Comparison of ENCODE assay signal across 8 mouse cellular contexts in genomic region chr11:74721971-74722370, GRCm38 (mm10). TPM values are rescaled to one million over a fixed set of nuclear protein-coding genes. Genes with fewer than 3 reads are reported as not detected.
DNase-seq lines count a peak whose midpoint lies in the region; ATAC-seq and TF ChIP-seq lines count a peak whose summit lies in the region.

No protein-coding gene starts in this region.

- 22% methylated on average over 3 of the region's 3 CpGs for WGBS in lung, postnatal 0 days
- WGBS in forebrain, embryonic 11.5 days = 40% methylated on average over 3 of the region's 3 CpGs
- 50% methylated on average over 3 of the region's 3 CpGs for WGBS in limb, embryonic 15.5 days
- 48% methylated on average over 3 of the region's 3 CpGs for WGBS in stomach, embryonic 15.5 days

- TF ChIP-seq CTCF in lung, postnatal 0 days (IDR thresholded peaks at IDR 0.05) = no peak

- H3K4me3 ChIP-seq in lung, postnatal 0 days (ENCODE audit: low read depth, low read length) = peak overlapping the region; percentile 19; the same call in 1 of the 2 replicates
- peak overlapping the region; percentile 19; the same call in 1 of the 2 replicates for H3K4me3 ChIP-seq in forebrain, embryonic 11.5 days (ENCODE audit: low read depth, low read length)
- H3K4me3 ChIP-seq in limb, embryonic 15.5 days = peak overlapping the region; percentile 27
- H3K4me3 ChIP-seq in stomach, embryonic 15.5 days (replicated peaks) = peak overlapping the region; percentile 26; the same call in 1 of the 2 replicates

- no peaks in the 10 kb centered on the region for H3K9me3 ChIP-seq in lung, postnatal 0 days (ENCODE audit: low read length)
- H3K9me3 ChIP-seq in forebrain, embryonic 11.5 days (ENCODE audit: control insufficient read depth, low read length) = no peaks in the 10 kb centered on the region
- H3K9me3 ChIP-seq in limb, embryonic 15.5 days = no peaks in the 10 kb centered on the region
- no peaks in the 10 kb centered on the region for H3K9me3 ChIP-seq in stomach, embryonic 15.5 days

- H3K4me2 ChIP-seq in lung, postnatal 0 days (replicated peaks; ENCODE audit: low read depth, low read length) = peak overlapping the region; percentile 48
- H3K4me2 ChIP-seq in forebrain, embryonic 11.5 days (ENCODE audit: low read depth, low read length, severe bottlenecking) = peak overlapping the region; percentile 40; the same call in 1 of the 2 replicates
- peak overlapping the region; percentile 44 for H3K4me2 ChIP-seq in limb, embryonic 15.5 days
- peak overlapping the region; percentile 46 for H3K4me2 ChIP-seq in stomach, embryonic 15.5 days

- ATAC-seq in lung, postnatal 0 days = no peak
- ATAC-seq in forebrain, embryonic 11.5 days (replicated peaks; ENCODE audit: low FRiP score) = no peak
- no peak for ATAC-seq in limb, embryonic 15.5 days (ENCODE audit: insufficient number of reproducible peaks, low FRiP score, low TSS enrichment, low read depth)
- ATAC-seq in stomach, embryonic 15.5 days (ENCODE audit: insufficient read depth, low FRiP score, low read depth) = no peak

- no peak overlapping the region for H3K9ac ChIP-seq in lung, postnatal 0 days (replicated peaks; ENCODE audit: low read depth)
- H3K9ac ChIP-seq in forebrain, embryonic 11.5 days (ENCODE audit: low read length) = no peak overlapping the region; the same call in 1 of the 2 replicates
- no peak overlapping the region for H3K9ac ChIP-seq in limb, embryonic 15.5 days
- no peak overlapping the region for H3K9ac ChIP-seq in stomach, embryonic 15.5 days

- H3K4me1 ChIP-seq in lung, postnatal 0 days (ENCODE audit: insufficient read depth, low read depth, low read length) = peaks cover 14% of the 10 kb centered on the region
- no peaks in the 10 kb centered on the region for H3K4me1 ChIP-seq in forebrain, embryonic 11.5 days (replicated peaks; ENCODE audit: control insufficient read depth, insufficient read depth, low read length)
- H3K4me1 ChIP-seq in limb, embryonic 15.5 days = peaks cover 11% of the 10 kb centered on the region; the same call in 1 of the 2 replicates
- peaks cover 5% of the 10 kb centered on the region; the same call in 1 of the 2 replicates for H3K4me1 ChIP-seq in stomach, embryonic 15.5 days

- intact Hi-C loops in left cerebral cortex, postnatal 14 days (cut with DNase I) = loop anchor here (5.0 kb wide), 2 partner anchors 45 to 50 kb away; partner anchors contain the start of gene Mettl16

- no peaks in the 10 kb centered on the region for H3K27me3 ChIP-seq in lung, postnatal 0 days (replicated peaks; ENCODE audit: insufficient read depth, low read length)
- no peaks in the 10 kb centered on the region for H3K27me3 ChIP-seq in forebrain, embryonic 11.5 days (ENCODE audit: control insufficient read depth, insufficient read depth, low read length)
- H3K27me3 ChIP-seq in limb, embryonic 15.5 days = no peaks in the 10 kb centered on the region
- no peaks in the 10 kb centered on the region for H3K27me3 ChIP-seq in stomach, embryonic 15.5 days (replicated peaks)

- no peaks in the 10 kb centered on the region for H3K36me3 ChIP-seq in lung, postnatal 0 days (ENCODE audit: insufficient read depth, low read length)
- H3K36me3 ChIP-seq in forebrain, embryonic 11.5 days (ENCODE audit: control insufficient read depth, insufficient read depth, low read length) = no peaks in the 10 kb centered on the region
- H3K36me3 ChIP-seq in limb, embryonic 15.5 days = no peaks in the 10 kb centered on the region
- no peaks in the 10 kb centered on the region for H3K36me3 ChIP-seq in stomach, embryonic 15.5 days

- H3K27ac ChIP-seq in lung, postnatal 0 days (ENCODE audit: low read length) = no peak overlapping the region
- H3K27ac ChIP-seq in forebrain, embryonic 11.5 days (ENCODE audit: low read depth, low read length) = no peak overlapping the region
- H3K27ac ChIP-seq in limb, embryonic 15.5 days = no peak overlapping the region
- H3K27ac ChIP-seq in stomach, embryonic 15.5 days = no peak overlapping the region

- DNase-seq in lung, postnatal 0 days (ENCODE audit: low spot score) = peak; percentile 9
- DNase-seq in lung, postnatal 10 days = no peak
- no peak for DNase-seq in forebrain, embryonic 11.5 days (ENCODE audit: low spot score)
- DNase-seq in B cell, adult 2 months = no peak
- DNase-seq in retina, embryonic 14.5 days (ENCODE audit: low spot score) = no peak
- no peak for DNase-seq in left cerebral cortex, postnatal 14 days (ENCODE audit: low spot score in 2 of 2)

- no peak for TF ChIP-seq EP300 in lung, postnatal 0 days (IDR thresholded peaks at IDR 0.05)

RNA-seq across cellular contexts. Expression of gene Pafah1b1, which starts 2.5 kb away (rescaled TPM):
- polyA plus RNA-seq in lung, postnatal 0 days (2015; fragmentation: Nextera tagmentation; extraction: Ambion mirVana) = 49.1 and 60.8 TPM in 2 replicates
- polyA plus RNA-seq in forebrain, embryonic 11.5 days (2014; fragmentation: Nextera tagmentation; extraction: Ambion mirVana) = 90.2 and 91.1 TPM in 2 replicates
- polyA plus RNA-seq in limb, embryonic 15.5 days (2015; fragmentation: Nextera tagmentation; extraction: Ambion mirVana) = 44.7 and 46.2 TPM in 2 replicates
- 44.7 and 53.9 TPM in 2 replicates for polyA plus RNA-seq in stomach, embryonic 15.5 days (2015; fragmentation: Nextera tagmentation; extraction: Ambion mirVana)
- total RNA-seq in left cerebral cortex, postnatal 14 days (2021) = 100 to 1,000 TPM; 441 to 446 TPM

RNA-seq across cellular contexts. Expression of gene Mettl16, which starts 48.7 kb away (rescaled TPM):
- 13.7 and 18.1 TPM in 2 replicates for polyA plus RNA-seq in lung, postnatal 0 days (2015; fragmentation: Nextera tagmentation; extraction: Ambion mirVana)
- 53.3 and 57.0 TPM in 2 replicates for polyA plus RNA-seq in forebrain, embryonic 11.5 days (2014; fragmentation: Nextera tagmentation; extraction: Ambion mirVana)
- polyA plus RNA-seq in limb, embryonic 15.5 days (2015; fragmentation: Nextera tagmentation; extraction: Ambion mirVana) = 47.3 and 49.0 TPM in 2 replicates
- 43.9 and 45.3 TPM in 2 replicates for polyA plus RNA-seq in stomach, embryonic 15.5 days (2015; fragmentation: Nextera tagmentation; extraction: Ambion mirVana)
- 10 to 100 TPM; 19.2 to 24.0 TPM for total RNA-seq in left cerebral cortex, postnatal 14 days (2021)
